Mouse (Mus musculus) small intestine, adult 2 months (tissue): ENCODE data around the gene Nup188. TPM values are rescaled to one million over a fixed set of nuclear protein-coding genes. Genes with fewer than 3 reads are reported as not detected.

Experiments
- H3K27ac ChIP-seq: fragments of 200-500 bp; 2 replicates; pipeline ENCODE4 v1.5.1; 2012; ENCODE audit warnings: low read depth, low read length, control low read depth, inconsistent platforms; ENCODE audit not compliant: insufficient read depth
- H3K27me3 ChIP-seq: fragments of 200-500 bp; 2 replicates; pipeline ENCODE4 v1.6.1; 2012; ENCODE audit warnings: mild to moderate bottlenecking, moderate library complexity, low read length, inconsistent platforms; ENCODE audit not compliant: control insufficient read depth, insufficient read depth
- H3K36me3 ChIP-seq: fragments of 200-500 bp; 2 replicates; pipeline ENCODE4 v1.6.1; 2012; ENCODE audit warnings: mild to moderate bottlenecking, low read length, control low read depth, inconsistent platforms; ENCODE audit not compliant: control insufficient read depth, insufficient read depth
- H3K4me1 ChIP-seq: fragments of 200-500 bp; 2 replicates; pipeline ENCODE4 v1.6.1; 2012; ENCODE audit warnings: low read length, inconsistent platforms, mixed read lengths; ENCODE audit not compliant: control insufficient read depth, insufficient read depth, insufficient read length
- H3K4me3 ChIP-seq: fragments of 200-500 bp; 2 replicates; pipeline ENCODE4 v1.5.1; 2012; ENCODE audit warnings: low read depth, mild to moderate bottlenecking, control low read depth, inconsistent platforms, low read length, moderate library complexity
- CTCF ChIP-seq: fragments of 200-500 bp; IDR thresholded peaks from 2 replicates; pipeline ENCODE4 v1.5.1; 2012; ENCODE audit warnings: low read depth, mild to moderate bottlenecking, control low read depth, inconsistent platforms, low read length, moderate library complexity, mixed read lengths; ENCODE audit not compliant: insufficient replicate concordance, insufficient read length; ENCODE audit errors: extremely low read depth
- POLR2A ChIP-seq: fragments of 200-500 bp; IDR thresholded peaks from 2 replicates; pipeline ENCODE4 v1.6.1; 2012; ENCODE audit warnings: low read depth, mild to moderate bottlenecking, control low read depth, inconsistent platforms, low read length, moderate library complexity
- WGBS: fragments of 180-500 bp; shearing (Covaris S2); methylation state at CpG from one replicate; pipeline ENCODE4 v1.1.7; 2018; 5-methylcytosine and 5-hydroxymethylcytosine counted together
- polyA plus RNA-seq: library from polyadenylated mRNA; depleted of rRNA; stranded (reverse); fragments of >200 nt; gene quantifications from 2 replicates; pipeline ENCODE4 v1.2.3, GENCODE M21; 2012

Gene Nup188
- polyA plus RNA-seq, 1 experiment: 21.4 TPM

DNA sequence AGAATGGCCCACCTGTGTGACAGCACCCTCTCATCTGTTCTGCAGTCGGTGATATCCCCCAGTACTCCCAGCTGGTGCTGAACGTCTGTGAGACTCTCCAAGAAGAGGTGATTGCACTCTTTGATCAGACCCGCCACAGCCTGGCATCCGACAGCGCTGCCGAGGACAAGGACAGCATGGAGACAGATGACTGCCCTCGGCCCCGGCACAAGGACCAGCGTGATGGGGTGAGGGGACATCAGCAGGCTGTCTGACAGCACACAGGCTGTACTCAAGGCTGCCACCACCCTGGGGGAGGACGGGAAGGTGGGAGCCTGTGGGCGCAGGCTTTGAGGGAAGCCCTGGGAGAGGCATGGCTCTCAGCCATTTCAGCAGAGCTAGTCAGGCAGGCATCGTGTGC lies 51.0 kb downstream of the Nup188 start:
- Histone ChIP-seq H3K27me3 (no peaks in the 10 kb centered on the region), H3K36me3 (peaks cover 76% of the 10 kb centered on the region), H3K4me3 (no peak overlapping the region), H3K4me1 (no peaks in the 10 kb centered on the region), H3K27ac (no peak overlapping the region)
- 87% methylated on average over 12 of the region's 12 CpGs for WGBS
- no peak for TF ChIP-seq POLR2A

DNA sequence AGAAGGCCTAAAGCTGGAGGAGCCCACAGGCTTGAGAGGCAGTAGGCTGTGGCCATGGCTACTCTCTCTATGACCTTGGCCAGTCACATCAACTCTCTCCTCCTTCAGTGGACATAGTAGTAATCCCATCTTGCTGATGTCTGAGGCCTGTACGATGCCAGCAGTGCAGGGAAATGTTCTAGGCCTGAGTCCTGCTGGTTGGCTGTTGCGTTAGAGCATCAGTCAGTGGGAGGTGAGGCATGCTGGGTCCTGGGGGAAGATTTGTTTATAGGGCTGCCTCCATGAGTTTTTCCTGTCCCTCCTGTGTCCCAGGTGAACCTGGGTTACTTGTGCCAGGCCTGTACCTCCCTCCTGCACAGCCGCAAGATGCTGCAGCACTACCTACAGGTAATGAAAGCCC lies 55.9 kb downstream of the Nup188 start:
- H3K4me1 ChIP-seq: no peaks in the 10 kb centered on the region
- H3K4me3 ChIP-seq: no peak overlapping the region
- H3K36me3 ChIP-seq: peaks cover 76% of the 10 kb centered on the region
- WGBS: 90% methylated on average over 3 of the region's 3 CpGs
- H3K27ac ChIP-seq: no peak overlapping the region
- no peaks in the 10 kb centered on the region for H3K27me3 ChIP-seq
- no peak for TF ChIP-seq POLR2A
- TF ChIP-seq CTCF: no peak

DNA sequence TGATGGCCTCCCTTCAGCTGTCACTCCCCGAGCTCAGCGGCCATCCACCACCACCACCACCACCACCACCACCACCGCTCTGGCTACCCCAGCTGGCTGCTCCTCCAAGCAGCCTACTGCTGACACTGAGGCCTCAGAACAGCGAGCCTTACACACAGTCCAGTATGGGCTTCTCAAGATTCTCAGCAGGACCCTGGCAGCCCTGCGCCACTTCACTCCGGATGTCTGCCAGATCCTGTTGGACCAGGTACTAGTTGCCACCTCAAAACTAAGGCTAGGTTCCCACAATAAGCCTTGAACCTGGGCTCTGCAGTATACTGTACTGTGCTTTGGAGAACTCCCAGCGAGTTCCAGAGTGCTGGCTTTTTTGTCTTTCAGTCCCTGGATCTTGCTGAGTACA lies 56.3 kb downstream of the Nup188 start:
- no peaks in the 10 kb centered on the region for H3K27me3 ChIP-seq
- H3K4me1 ChIP-seq: no peaks in the 10 kb centered on the region
- H3K36me3 ChIP-seq: peaks cover 74% of the 10 kb centered on the region
- WGBS: 87% methylated on average over 7 of the region's 7 CpGs
- H3K4me3 ChIP-seq: no peak overlapping the region
- TF ChIP-seq CTCF (no peak), POLR2A (no peak)
- no peak overlapping the region for H3K27ac ChIP-seq

DNA sequence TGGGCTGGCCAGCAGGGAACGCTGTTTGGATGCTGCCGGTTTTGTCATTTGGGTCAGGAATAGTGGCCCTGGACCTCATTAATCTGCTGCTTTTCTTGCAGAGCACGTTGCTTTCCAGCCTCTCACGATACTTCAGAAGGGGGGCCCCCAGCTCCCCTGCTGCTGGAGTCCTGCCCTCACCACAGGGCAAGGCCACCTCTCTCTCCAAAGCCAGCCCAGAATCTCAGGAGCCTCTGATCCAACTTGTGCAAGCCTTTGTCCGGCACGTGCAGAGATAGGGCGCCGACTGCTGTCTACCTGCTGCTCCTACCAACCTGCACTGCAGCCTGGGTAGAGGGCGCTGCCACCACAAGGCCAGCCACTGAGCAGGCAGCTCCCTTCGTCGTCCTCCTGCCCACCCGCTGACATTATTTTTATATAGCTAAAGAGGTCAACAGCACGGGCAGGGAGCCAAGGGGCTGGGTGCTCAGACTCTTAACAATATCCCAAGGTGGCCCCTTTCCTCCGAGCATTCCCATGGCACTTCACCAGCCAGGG lies 57.5 kb downstream of the Nup188 start:
- peaks cover 75% of the 10 kb centered on the region for H3K36me3 ChIP-seq
- TF ChIP-seq POLR2A (no peak), CTCF (no peak)
- no peaks in the 10 kb centered on the region for H3K27me3 ChIP-seq
- H3K4me3 ChIP-seq: no peak overlapping the region
- 61% methylated on average over 14 of the region's 14 CpGs for whole genome bisulfite sequencing
- no peak overlapping the region for H3K27ac ChIP-seq
- no peaks in the 10 kb centered on the region for H3K4me1 ChIP-seq

DNA sequence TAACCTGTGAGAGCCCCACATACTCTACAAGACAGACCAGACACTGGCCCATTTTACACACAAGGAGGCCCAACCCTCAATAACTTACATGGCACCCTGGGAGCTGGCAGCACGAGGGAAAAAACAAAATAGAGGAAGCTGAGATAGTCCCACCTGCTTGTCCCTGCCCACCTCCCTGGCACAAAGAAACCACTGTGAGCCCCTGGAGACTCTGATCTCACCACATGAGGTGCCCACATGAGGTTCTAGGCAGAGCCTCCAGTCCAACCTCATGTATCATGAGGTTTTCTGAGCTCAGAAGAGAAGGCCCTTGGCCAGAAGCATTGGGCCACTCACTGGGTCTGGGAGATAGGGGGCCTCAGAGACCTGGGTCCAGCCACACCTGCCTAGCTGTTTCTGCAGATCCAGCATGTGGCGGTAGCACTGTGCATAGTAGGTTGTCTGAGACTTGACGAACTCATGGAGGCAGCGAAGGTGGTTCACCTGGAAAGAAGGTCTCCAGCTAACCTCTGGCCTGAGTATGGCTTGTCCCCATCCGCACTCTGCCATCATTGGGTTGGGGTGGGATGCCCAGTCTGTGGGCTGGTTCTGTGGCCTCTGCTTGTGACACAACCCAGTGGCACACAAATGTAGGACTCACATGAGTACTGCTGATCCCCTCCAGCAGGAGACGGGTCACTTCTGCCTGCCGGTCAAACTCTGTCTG lies 59.9 kb downstream of the Nup188 start:
- TF ChIP-seq CTCF (no peak), POLR2A (no peak)
- Histone ChIP-seq H3K4me3 (no peak overlapping the region), H3K36me3 (peaks cover 73% of the 10 kb centered on the region), H3K27me3 (no peaks in the 10 kb centered on the region), H3K27ac (no peak overlapping the region), H3K4me1 (no peaks in the 10 kb centered on the region)
- WGBS: 82% methylated on average over 7 of the region's 7 CpGs

DNA sequence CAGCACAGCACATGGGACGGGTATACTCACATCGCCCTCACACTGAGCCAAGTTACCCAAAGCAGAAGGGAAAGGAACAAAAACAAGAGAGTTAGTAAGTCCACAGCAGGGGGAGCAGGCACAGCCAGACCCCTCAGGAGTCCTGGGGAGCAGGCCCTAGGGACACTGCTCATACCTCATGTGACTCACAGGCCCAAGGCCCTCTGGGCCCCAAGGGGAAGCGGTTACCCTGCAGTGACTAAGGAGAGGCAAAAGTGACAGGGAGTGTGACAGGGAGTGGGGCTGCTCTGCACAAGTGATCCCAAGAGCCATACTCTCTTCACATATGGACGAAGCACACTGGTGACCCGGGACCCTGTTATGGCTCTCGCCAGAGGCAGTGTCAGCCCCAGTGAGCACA lies 63.0 kb downstream of the Nup188 start:
- Histone ChIP-seq H3K36me3 (peaks cover 56% of the 10 kb centered on the region), H3K27ac (no peak overlapping the region), H3K4me1 (no peaks in the 10 kb centered on the region), H3K27me3 (no peaks in the 10 kb centered on the region), H3K4me3 (no peak overlapping the region)
- 97% methylated on average over 6 of the region's 6 CpGs for WGBS
- TF ChIP-seq CTCF (no peak), POLR2A (no peak)

DNA sequence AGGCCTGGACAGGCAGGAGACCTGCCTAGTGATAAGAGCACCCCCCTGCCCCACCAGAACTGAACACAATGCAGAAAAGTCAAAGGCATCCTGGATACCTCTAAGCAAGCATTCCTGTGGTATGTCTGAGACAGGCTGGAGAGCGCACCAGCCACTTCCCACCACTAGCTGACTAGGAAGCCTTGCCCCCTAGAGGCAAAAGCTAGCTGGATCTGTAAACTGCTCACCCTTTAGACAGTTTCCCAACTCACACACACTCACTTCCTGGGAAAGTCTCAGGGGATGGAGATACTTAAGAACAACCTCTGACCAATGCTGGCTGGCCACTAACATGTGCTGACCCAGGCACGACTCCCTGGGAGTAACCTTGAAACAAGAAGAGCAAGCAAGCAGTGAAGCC lies 65.0 kb downstream of the Nup188 start:
- peaks cover 40% of the 10 kb centered on the region for H3K36me3 ChIP-seq
- no peak overlapping the region for H3K4me3 ChIP-seq
- no peak for TF ChIP-seq POLR2A
- TF ChIP-seq CTCF: no peak
- H3K4me1 ChIP-seq: no peaks in the 10 kb centered on the region
- WGBS: 75% methylated on average over 2 of the region's 2 CpGs
- no peaks in the 10 kb centered on the region for H3K27me3 ChIP-seq
- H3K27ac ChIP-seq: no peak overlapping the region

DNA sequence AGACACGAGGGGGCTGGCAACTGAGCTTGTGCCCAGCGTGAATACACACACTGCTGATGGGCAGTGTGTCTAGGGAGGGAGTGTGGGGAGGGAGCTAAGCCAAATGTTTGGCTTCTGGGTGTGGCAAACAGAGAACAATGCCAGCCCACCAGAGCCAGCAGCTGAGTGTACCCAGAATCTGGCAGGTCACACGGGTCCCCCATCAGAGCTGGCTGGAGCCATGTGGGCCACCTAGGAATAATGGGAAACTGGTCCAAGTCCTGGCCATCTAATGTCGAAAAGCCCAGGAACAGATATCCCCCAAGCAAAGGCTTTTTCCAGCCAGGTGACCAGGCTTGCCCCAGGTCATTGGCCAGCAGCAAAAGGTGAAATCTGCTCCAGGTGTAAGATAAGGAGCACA lies 69.7 kb downstream of the Nup188 start:
- 38% methylated on average over 4 of the region's 4 CpGs for whole genome bisulfite sequencing
- Histone ChIP-seq H3K36me3 (peaks cover 14% of the 10 kb centered on the region), H3K4me1 (peaks cover 12% of the 10 kb centered on the region), H3K27me3 (no peaks in the 10 kb centered on the region), H3K4me3 (no peak overlapping the region), H3K27ac (no peak overlapping the region)
- TF ChIP-seq POLR2A (no peak), CTCF (no peak)
